Mouse (Mus musculus) G1E (cell line): ENCODE measurements around the gene Otud3. TPM values are rescaled to one million over a fixed set of nuclear protein-coding genes. Genes with fewer than 3 reads are reported as not detected.
"Not testable (repeated sequence)": the region's sequence is repeated elsewhere in the genome, so short reads cannot be mapped to it uniquely, and the experiment has no call there.

Experiments used
- ATAC-seq: 2 replicates; pipeline ENCODE4 v1.8.0; 2016; ENCODE audit warnings: mild to moderate bottlenecking; ENCODE audit not compliant: insufficient number of reproducible peaks, poor library complexity, low FRiP score, severe bottlenecking; ENCODE audit errors: extremely low read depth
- DNase-seq: peaks from one replicate; pipeline ENCODE4 v3.0.0; 2012; ENCODE audit warnings: low spot score
- H3K27me3 ChIP-seq: 2 replicates; pipeline ENCODE4 v1.6.1; 2012; ENCODE audit warnings: mild to moderate bottlenecking, low read length, inconsistent platforms; ENCODE audit not compliant: insufficient read depth
- H3K36me3 ChIP-seq: replicated peaks from 2 replicates; pipeline ENCODE3; 2012; ENCODE audit warnings: mild to moderate bottlenecking, inconsistent platforms
- H3K4me1 ChIP-seq: 2 replicates; pipeline ENCODE4 v1.6.1; 2012; ENCODE audit warnings: low read depth, low read length, inconsistent platforms, mixed read lengths; ENCODE audit not compliant: insufficient read depth
- H3K4me3 ChIP-seq: 2 replicates; pipeline ENCODE4 v1.5.1; 2012; ENCODE audit warnings: low read depth, mild to moderate bottlenecking, inconsistent platforms, low read length, moderate library complexity, mixed read lengths
- H3K9me3 ChIP-seq: replicated peaks from 2 replicates; pipeline ENCODE4 v1.6.1; 2012; ENCODE audit warnings: inconsistent platforms
- CTCF ChIP-seq: IDR thresholded peaks from 2 replicates; pipeline ENCODE4 v1.5.1; 2012; ENCODE audit warnings: low read depth, low read length, inconsistent platforms, mixed read lengths
- GATA1 ChIP-seq: IDR thresholded peaks from 2 replicates; pipeline ENCODE4 v1.6.1; 2012; ENCODE audit warnings: borderline replicate concordance, low read length, inconsistent platforms, mixed read lengths
- GATA2 ChIP-seq: IDR thresholded peaks from 2 replicates; pipeline ENCODE4 v1.6.1; 2012; ENCODE audit warnings: low read depth, low read length, inconsistent platforms, borderline replicate concordance
- POLR2AphosphoS5 ChIP-seq: IDR thresholded peaks from 2 replicates; pipeline ENCODE4 v1.6.1; 2012; ENCODE audit warnings: low read depth, low read length, inconsistent platforms; ENCODE audit not compliant: insufficient replicate concordance
- TAL1 ChIP-seq: conservative IDR thresholded peaks from 2 replicates; pipeline ENCODE4 v1.6.1; 2012; ENCODE audit warnings: low read depth, low read length, inconsistent platforms, mixed read lengths
- polyA plus RNA-seq: library from polyadenylated mRNA; stranded (reverse); fragments of >175 nt; gene quantifications from 2 replicates; pipeline ENCODE4 v1.2.3, GENCODE M21; 2012
- total RNA-seq, 2 experiments: library from RNA; stranded (forward) in 1 of 2; stranded (reverse) in 1 of 2; fragments of 200-1000 nt in 1 of 2; fragments of >200 nt in 1 of 2; fragmentation: Nextera tagmentation in 1 of 2; gene quantifications; 2 replicates each; pipeline ENCODE4 v1.2.3; 2014 to 2017

Otud3 gene
- total and polyA plus RNA-seq, 3 experiments, result 5.4 to 11.8 (median 11.0) TPM

DNA sequence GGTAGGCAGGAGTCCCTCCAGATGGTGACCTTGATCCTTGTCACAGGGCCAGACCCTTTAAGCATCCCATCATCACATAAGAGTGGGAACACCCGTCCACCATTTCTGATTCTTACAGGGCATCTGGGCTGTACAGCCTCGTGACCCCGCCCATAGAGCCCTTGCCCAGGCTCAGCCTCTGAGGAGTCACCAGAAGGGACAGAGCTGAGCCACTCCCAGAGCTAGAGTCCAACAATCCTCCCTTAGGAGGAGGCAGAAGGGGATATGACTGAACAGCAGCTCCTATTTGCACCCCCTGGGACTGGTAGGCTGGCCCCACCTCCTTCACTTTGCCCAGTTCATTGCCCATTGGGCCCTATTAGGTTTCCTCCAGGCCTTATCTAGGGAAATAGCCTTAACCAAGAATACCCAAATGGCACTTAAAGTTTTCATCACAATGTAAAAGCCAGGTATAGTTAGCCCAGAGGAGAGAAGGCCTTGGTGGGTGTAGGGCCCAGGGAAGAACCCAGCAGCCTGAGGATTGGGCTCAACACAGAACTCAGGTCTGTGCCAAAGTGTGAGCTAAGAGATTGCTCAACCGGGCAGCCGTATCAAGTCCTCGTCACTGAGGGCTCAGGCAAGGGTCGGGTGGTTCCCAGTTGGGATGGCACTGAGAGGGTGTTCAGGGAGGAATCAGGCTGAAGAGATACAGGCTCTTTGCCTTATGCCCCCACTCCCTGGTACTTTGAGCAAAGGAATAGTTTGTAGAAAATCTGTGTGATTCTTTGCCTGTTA is 32.7 kb downstream of the Otud3 start:
- DNase-seq (no peak), ATAC-seq (no peak)
- Histone ChIP-seq H3K4me3 (no peak overlapping the region), H3K36me3 (no peaks in the 10 kb centered on the region), H3K27me3 (peaks cover 14% of the 10 kb centered on the region; the same call in 1 of the 2 replicates), H3K4me1 (no peaks in the 10 kb centered on the region), H3K9me3 (no peaks in the 10 kb centered on the region)
- TF ChIP-seq POLR2AphosphoS5 (no peak), CTCF (no peak)

- ATAC-seq (no peak), DNase-seq (no peak)
- TF ChIP-seq GATA2, result no peak
- TF ChIP-seq CTCF, result no peak
- no peak for TF ChIP-seq TAL1
- no peak for TF ChIP-seq GATA1
- no peak for TF ChIP-seq POLR2AphosphoS5
- Histone ChIP-seq H3K4me3 (no peak overlapping the region), H3K36me3 (no peaks in the 10 kb centered on the region), H3K4me1 (no peaks in the 10 kb centered on the region), H3K9me3 (no peaks in the 10 kb centered on the region), H3K27me3 (peaks cover 14% of the 10 kb centered on the region; the same call in 1 of the 2 replicates)
These were observed 33.9 kb downstream of the Otud3 start for GRCm38 (mm10) chr4:138879808-138880207.

- H3K4me3 ChIP-seq, result no peak overlapping the region
- ATAC-seq, result no peak
- DNase-seq, result no peak
- H3K27me3 ChIP-seq, result peaks cover 14% of the 10 kb centered on the region; the same call in 1 of the 2 replicates
- H3K9me3 ChIP-seq, result no peaks in the 10 kb centered on the region
- no peaks in the 10 kb centered on the region for H3K4me1 ChIP-seq
- H3K36me3 ChIP-seq, result no peaks in the 10 kb centered on the region
- TF ChIP-seq POLR2AphosphoS5 (no peak), GATA1 (no peak), TAL1 (no peak), GATA2 (no peak)
These were observed 35.0 kb downstream of the Otud3 start for GRCm38 (mm10) chr4:138878783-138879182.

- Histone ChIP-seq H3K27me3 (peaks cover 14% of the 10 kb centered on the region; the same call in 1 of the 2 replicates), H3K9me3 (no peaks in the 10 kb centered on the region), H3K36me3 (no peaks in the 10 kb centered on the region), H3K4me3 (no peak within 1 kb of the TSS), H3K4me1 (no peaks in the 10 kb centered on the region)
- ATAC-seq (no peak), DNase-seq (no peak)
- TF ChIP-seq POLR2AphosphoS5, result no peak
- TF ChIP-seq GATA1, result no peak
- no peak for TF ChIP-seq CTCF
- TF ChIP-seq GATA2, result no peak
- no peak for TF ChIP-seq TAL1
These were observed 36.0 kb downstream of the Otud3 start, which contains the start of gene Pla2g2e for GRCm38 (mm10) chr4:138877731-138878130. Pla2g2e (plus strand) TSS chr4:138877942.

GRCm38 (mm10) chr4:138875986-138876385 is 37.8 kb downstream of the Otud3 start:
- Histone ChIP-seq H3K36me3 (no peaks in the 10 kb centered on the region), H3K27me3 (peaks cover 5% of the 10 kb centered on the region; the same call in 1 of the 2 replicates), H3K4me1 (no peaks in the 10 kb centered on the region), H3K4me3 (no peak overlapping the region), H3K9me3 (no peaks in the 10 kb centered on the region)
- DNase-seq (no peak), ATAC-seq (no peak)
- TF ChIP-seq CTCF, result no peak

DNA sequence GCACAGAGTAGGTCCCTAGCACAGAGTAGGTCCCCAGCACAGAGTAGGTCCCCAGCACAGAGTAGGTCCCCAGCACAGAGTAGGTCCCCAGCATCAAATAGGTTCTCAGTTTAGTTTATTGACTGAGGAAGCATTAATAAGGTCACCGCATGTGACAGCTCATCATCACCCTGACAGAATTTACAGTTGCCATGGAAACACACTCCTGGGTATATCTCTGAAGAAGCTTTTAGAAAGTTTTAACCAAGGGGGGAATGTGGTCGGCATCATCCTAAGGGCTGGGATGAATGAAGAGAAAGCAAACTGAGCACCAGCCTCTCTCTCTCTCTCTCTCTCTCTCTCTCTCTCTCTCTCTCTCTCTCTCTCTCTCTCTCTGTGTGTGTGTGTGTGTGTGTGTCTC is 38.5 kb downstream of the Otud3 start:
- H3K9me3 ChIP-seq, H3K36me3 ChIP-seq, H3K4me1 ChIP-seq, H3K27me3 ChIP-seq, DNase-seq, ATAC-seq, H3K4me3 ChIP-seq: not testable (repeated sequence)

DNA sequence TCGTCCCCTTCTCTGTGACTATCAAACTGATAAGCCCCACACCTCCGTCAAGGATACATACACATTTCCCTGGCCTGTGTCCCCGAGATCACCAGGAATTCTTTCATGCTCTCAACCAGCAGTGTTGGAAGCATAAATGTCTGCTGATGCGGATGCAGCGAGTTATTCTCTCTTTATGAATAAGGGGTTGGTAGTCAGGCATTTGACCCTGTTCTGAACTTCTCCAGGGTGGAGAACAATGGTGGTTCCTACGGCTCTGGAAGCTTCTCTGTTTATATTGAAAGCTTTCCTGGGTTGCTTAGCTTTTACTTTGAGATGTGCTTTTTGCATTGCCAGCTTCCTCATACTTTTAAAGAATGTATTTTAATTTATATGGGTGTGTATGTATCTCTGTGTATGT is 39.9 kb downstream of the Otud3 start, which contains the start of gene Gm13030:
Gene Gm13030 (minus strand): TSS at position 101 of the 400 bp plus-strand sequence.
- TF ChIP-seq POLR2AphosphoS5 (no peak), TAL1 (no peak), CTCF (no peak), GATA1 (no peak), GATA2 (no peak)
- H3K36me3 ChIP-seq, result no peaks in the 10 kb centered on the region
- H3K27me3 ChIP-seq, result no peaks in the 10 kb centered on the region
- no peaks in the 10 kb centered on the region for H3K9me3 ChIP-seq
- no peak for ATAC-seq
- no peak within 1 kb of the TSS for H3K4me3 ChIP-seq
- no peak for DNase-seq
- H3K4me1 ChIP-seq, result no peaks in the 10 kb centered on the region
